Mouse (Mus musculus): Measurements from ENCODE around the gene Elavl3. TPM values are rescaled to one million over a fixed set of nuclear protein-coding genes. Genes with fewer than 3 reads are reported as not detected.
A peak's percentile ranks its signal among the peaks of the same experiment; 100 is the strongest.

Elavl3 gene
- polyA plus RNA-seq, 1 experiment from 2014 or later, result 14.8 TPM

GRCm38 (mm10) chr9:21989230-21990110 is 62.4 kb downstream of the Elavl3 start, which contains the start of gene Rgl3:
Gene Rgl3 (minus strand): TSS chr9:21989446.
- Histone ChIP-seq H3K4me3 (peak within 1 kb of the TSS; percentile 63), H3K9me3 (no peaks in the 10 kb centered on the region), H3K27ac (peak within 1 kb of the TSS; percentile 48; the same call in 1 of the 2 replicates), H3K27me3 (ENCODE audit: poor library complexity, severe bottlenecking) (peaks cover 93% of the 10 kb centered on the region), H3K4me1 (peaks cover 38% of the 10 kb centered on the region), H3K36me3 (replicated peaks) (no peaks in the 10 kb centered on the region)
- peak; percentile 57 for DNase-seq (ENCODE audit: extremely low spot score, low spot score)
- WGBS, result 1% methylated on average over 42 of the region's 42 CpGs

GRCm38 (mm10) chr9:21988421-21989101 is 63.3 kb downstream of the Elavl3 start:
- no peak for DNase-seq (ENCODE audit: extremely low spot score, low spot score)
- no peaks in the 10 kb centered on the region for H3K9me3 ChIP-seq
- WGBS, result under 1% methylated on average over 32 of the region's 32 CpGs
- peak overlapping the region; percentile 63 for H3K4me3 ChIP-seq
- H3K27me3 ChIP-seq (ENCODE audit: poor library complexity, severe bottlenecking), result peaks cover 100% of the 10 kb centered on the region
- H3K36me3 ChIP-seq (replicated peaks), result no peaks in the 10 kb centered on the region
- peaks cover 47% of the 10 kb centered on the region for H3K4me1 ChIP-seq
- H3K27ac ChIP-seq, result peak overlapping the region; percentile 48; the same call in 1 of the 2 replicates

GRCm38 (mm10) chr9:21987592-21988342 is 64.1 kb downstream of the Elavl3 start:
- 7% methylated on average over 36 of the region's 36 CpGs for WGBS
- DNase-seq (ENCODE audit: extremely low spot score, low spot score), result no peak
- H3K4me1 ChIP-seq, result peaks cover 48% of the 10 kb centered on the region
- no peak overlapping the region for H3K27ac ChIP-seq
- peak overlapping the region; percentile 63 for H3K4me3 ChIP-seq
- H3K9me3 ChIP-seq, result no peaks in the 10 kb centered on the region
- H3K36me3 ChIP-seq (replicated peaks), result no peaks in the 10 kb centered on the region
- H3K27me3 ChIP-seq (ENCODE audit: poor library complexity, severe bottlenecking), result peaks cover 98% of the 10 kb centered on the region

- Histone ChIP-seq H3K9me3 (no peaks in the 10 kb centered on the region), H3K27me3 (ENCODE audit: poor library complexity, severe bottlenecking) (peaks cover 71% of the 10 kb centered on the region), H3K36me3 (replicated peaks) (peaks cover 8% of the 10 kb centered on the region), H3K4me3 (no peak overlapping the region), H3K27ac (no peak overlapping the region), H3K4me1 (peaks cover 32% of the 10 kb centered on the region)
- no peak for DNase-seq (ENCODE audit: extremely low spot score, low spot score)
- WGBS, result 14% methylated on average over 3 of the region's 3 CpGs
Observed at GRCm38 (mm10) chr9:21983911-21984310, 67.9 kb downstream of the Elavl3 start.

- Histone ChIP-seq H3K27me3 (ENCODE audit: poor library complexity, severe bottlenecking) (peaks cover 17% of the 10 kb centered on the region), H3K4me1 (peaks cover 1% of the 10 kb centered on the region; the same call in 1 of the 2 replicates), H3K9me3 (no peaks in the 10 kb centered on the region), H3K36me3 (replicated peaks) (peaks cover 8% of the 10 kb centered on the region), H3K27ac (no peak overlapping the region), H3K4me3 (no peak overlapping the region)
- no peak for DNase-seq (ENCODE audit: extremely low spot score, low spot score)
- WGBS, result 94% methylated on average over 4 of the region's 4 CpGs
Observed at GRCm38 (mm10) chr9:21978398-21979128, 73.3 kb downstream of the Elavl3 start.

GRCm38 (mm10) chr9:21977972-21978371 is 73.9 kb downstream of the Elavl3 start:
- Histone ChIP-seq H3K36me3 (replicated peaks) (peaks cover 8% of the 10 kb centered on the region), H3K4me3 (no peak overlapping the region), H3K27me3 (ENCODE audit: poor library complexity, severe bottlenecking) (peaks cover 13% of the 10 kb centered on the region; the same call in 1 of the 2 replicates), H3K27ac (no peak overlapping the region), H3K9me3 (no peaks in the 10 kb centered on the region), H3K4me1 (no peaks in the 10 kb centered on the region)
- 35% methylated on average over 2 of the region's 2 CpGs for WGBS
- DNase-seq (ENCODE audit: extremely low spot score, low spot score), result no peak

GRCm38 (mm10) chr9:21977331-21977730 is 74.5 kb downstream of the Elavl3 start:
- WGBS, result 96% methylated on average over 5 of the region's 5 CpGs
- no peak for DNase-seq (ENCODE audit: extremely low spot score, low spot score)
- H3K4me3 ChIP-seq, result no peak overlapping the region

GRCm38 (mm10) chr9:21976626-21977175 is 75.1 kb downstream of the Elavl3 start:
- Histone ChIP-seq H3K27me3 (ENCODE audit: poor library complexity, severe bottlenecking) (peaks cover 9% of the 10 kb centered on the region; the same call in 1 of the 2 replicates), H3K27ac (no peak overlapping the region)
- no peak for DNase-seq (ENCODE audit: extremely low spot score, low spot score)

More at GRCm38 (mm10) chr9:21977331-21977730, 74.5 kb downstream of the Elavl3 start:
- peaks cover 8% of the 10 kb centered on the region for H3K36me3 ChIP-seq (replicated peaks)
- H3K27me3 ChIP-seq (ENCODE audit: poor library complexity, severe bottlenecking), result peaks cover 10% of the 10 kb centered on the region; the same call in 1 of the 2 replicates
- H3K4me1 ChIP-seq, result no peaks in the 10 kb centered on the region
- H3K27ac ChIP-seq, result no peak overlapping the region
- H3K9me3 ChIP-seq, result no peaks in the 10 kb centered on the region

GRCm38 (mm10) chr9:21969304-21969703 is 82.5 kb downstream of the Elavl3 start:
- Histone ChIP-seq H3K4me3 (no peak overlapping the region), H3K4me1 (no peaks in the 10 kb centered on the region; the same call in 1 of the 2 replicates), H3K27me3 (ENCODE audit: poor library complexity, severe bottlenecking) (peaks cover 1% of the 10 kb centered on the region), H3K36me3 (replicated peaks) (no peaks in the 10 kb centered on the region), H3K27ac (no peak overlapping the region), H3K9me3 (no peaks in the 10 kb centered on the region)
- no peak for DNase-seq (ENCODE audit: extremely low spot score, low spot score)
- WGBS, result 95% methylated on average over 4 of the region's 4 CpGs

More at GRCm38 (mm10) chr9:21976626-21977175, 75.1 kb downstream of the Elavl3 start:
- H3K36me3 ChIP-seq (replicated peaks), result peaks cover 8% of the 10 kb centered on the region
- H3K9me3 ChIP-seq, result no peaks in the 10 kb centered on the region
- WGBS, result 91% methylated on average over 10 of the region's 10 CpGs
- no peak overlapping the region for H3K4me3 ChIP-seq
- H3K4me1 ChIP-seq, result no peaks in the 10 kb centered on the region

GRCm38 (mm10) chr9:21968883-21969282 is 82.9 kb downstream of the Elavl3 start:
- Histone ChIP-seq H3K27ac (no peak overlapping the region), H3K36me3 (replicated peaks) (no peaks in the 10 kb centered on the region), H3K9me3 (no peaks in the 10 kb centered on the region), H3K4me3 (no peak overlapping the region), H3K4me1 (no peaks in the 10 kb centered on the region; the same call in 1 of the 2 replicates), H3K27me3 (ENCODE audit: poor library complexity, severe bottlenecking) (peaks cover 5% of the 10 kb centered on the region)
- DNase-seq (ENCODE audit: extremely low spot score, low spot score), result no peak
- 88% methylated on average over 6 of the region's 6 CpGs for WGBS

Data from forebrain, embryonic 10.5 days (tissue).